Mouse (Mus musculus): ENCODE measurements around the gene Rtn1. TPM values are rescaled to one million over a fixed set of nuclear protein-coding genes. Genes with fewer than 3 reads are reported as not detected.

The Rtn1 gene
- total RNA-seq (2015; ENCODE audit: low replicate concordance) (0.63 TPM in 1 of 2 replicates, not detected in the other), total RNA-seq (2017; ENCODE audit: low replicate concordance) (not detected in 2 replicates)

GRCm38 (mm10) chr12:72408954-72409353 lies at the start of gene Rtn1:
Gene Rtn1, minus strand, starts transcription at chr12:72409054.
- no peak for ATAC-seq (replicated peaks; ENCODE audit: low FRiP score, poor library complexity, severe bottlenecking)

- ATAC-seq (replicated peaks; ENCODE audit: low FRiP score, poor library complexity, severe bottlenecking), result no peak
Measured at GRCm38 (mm10) chr12:72453941-72454340, 45.1 kb upstream of the Rtn1 start.

GRCm38 (mm10) chr12:72441839-72442576 lies 33.2 kb upstream of the Rtn1 start, which contains the start of gene Lrrc9:
Gene Lrrc9, plus strand, starts transcription at chr12:72441866.
- no peak for ATAC-seq (replicated peaks; ENCODE audit: low FRiP score, poor library complexity, severe bottlenecking)

GRCm38 (mm10) chr12:72438961-72439480 lies 30.2 kb upstream of the Rtn1 start:
- no peak for ATAC-seq (replicated peaks; ENCODE audit: low FRiP score, poor library complexity, severe bottlenecking)

GRCm38 (mm10) chr12:72437676-72438341 lies 29.0 kb upstream of the Rtn1 start:
- no peak for ATAC-seq (replicated peaks; ENCODE audit: low FRiP score, poor library complexity, severe bottlenecking)

- ATAC-seq (replicated peaks; ENCODE audit: low FRiP score, poor library complexity, severe bottlenecking), result no peak
Measured at GRCm38 (mm10) chr12:72433241-72433865, 24.5 kb upstream of the Rtn1 start.

GRCm38 (mm10) chr12:72432209-72432608 lies 23.4 kb upstream of the Rtn1 start:
- ATAC-seq (replicated peaks; ENCODE audit: low FRiP score, poor library complexity, severe bottlenecking), result no peak

GRCm38 (mm10) chr12:72427722-72428126 lies 18.9 kb upstream of the Rtn1 start:
- ATAC-seq (replicated peaks; ENCODE audit: low FRiP score, poor library complexity, severe bottlenecking), result no peak

GRCm38 (mm10) chr12:72422681-72423080 lies 13.8 kb upstream of the Rtn1 start:
- ATAC-seq (replicated peaks; ENCODE audit: low FRiP score, poor library complexity, severe bottlenecking), result no peak

GRCm38 (mm10) chr12:72417762-72418161 lies 8.9 kb upstream of the Rtn1 start:
- no peak for ATAC-seq (replicated peaks; ENCODE audit: low FRiP score, poor library complexity, severe bottlenecking)

- ATAC-seq (replicated peaks; ENCODE audit: low FRiP score, poor library complexity, severe bottlenecking), result no peak
Measured at GRCm38 (mm10) chr12:72408111-72408891, 553 bp downstream of the Rtn1 start.

- ATAC-seq (replicated peaks; ENCODE audit: low FRiP score, poor library complexity, severe bottlenecking), result no peak
Measured at GRCm38 (mm10) chr12:72407721-72408110, 1.1 kb downstream of the Rtn1 start.

- ATAC-seq (replicated peaks; ENCODE audit: low FRiP score, poor library complexity, severe bottlenecking), result no peak
Measured at GRCm38 (mm10) chr12:72407146-72407545, 1.7 kb downstream of the Rtn1 start.

- ATAC-seq (replicated peaks; ENCODE audit: low FRiP score, poor library complexity, severe bottlenecking), result no peak
Measured at GRCm38 (mm10) chr12:72405031-72405430, 3.8 kb downstream of the Rtn1 start.

- ATAC-seq (replicated peaks; ENCODE audit: low FRiP score, poor library complexity, severe bottlenecking), result no peak
Measured at GRCm38 (mm10) chr12:72393046-72393805, 15.6 kb downstream of the Rtn1 start.

- no peak for ATAC-seq (replicated peaks; ENCODE audit: low FRiP score, poor library complexity, severe bottlenecking)
Measured at GRCm38 (mm10) chr12:72390346-72390745, 18.5 kb downstream of the Rtn1 start.

- no peak for ATAC-seq (replicated peaks; ENCODE audit: low FRiP score, poor library complexity, severe bottlenecking)
Measured at GRCm38 (mm10) chr12:72389377-72390103, 19.3 kb downstream of the Rtn1 start.

GRCm38 (mm10) chr12:72388835-72389234 lies 20.0 kb downstream of the Rtn1 start:
- no peak for ATAC-seq (replicated peaks; ENCODE audit: low FRiP score, poor library complexity, severe bottlenecking)

Measured in erythroblast, adult 5-6 weeks (primary cell).